Comparison of ENCODE assay signal across 2 mouse cellular contexts in the genomic region with DNA sequence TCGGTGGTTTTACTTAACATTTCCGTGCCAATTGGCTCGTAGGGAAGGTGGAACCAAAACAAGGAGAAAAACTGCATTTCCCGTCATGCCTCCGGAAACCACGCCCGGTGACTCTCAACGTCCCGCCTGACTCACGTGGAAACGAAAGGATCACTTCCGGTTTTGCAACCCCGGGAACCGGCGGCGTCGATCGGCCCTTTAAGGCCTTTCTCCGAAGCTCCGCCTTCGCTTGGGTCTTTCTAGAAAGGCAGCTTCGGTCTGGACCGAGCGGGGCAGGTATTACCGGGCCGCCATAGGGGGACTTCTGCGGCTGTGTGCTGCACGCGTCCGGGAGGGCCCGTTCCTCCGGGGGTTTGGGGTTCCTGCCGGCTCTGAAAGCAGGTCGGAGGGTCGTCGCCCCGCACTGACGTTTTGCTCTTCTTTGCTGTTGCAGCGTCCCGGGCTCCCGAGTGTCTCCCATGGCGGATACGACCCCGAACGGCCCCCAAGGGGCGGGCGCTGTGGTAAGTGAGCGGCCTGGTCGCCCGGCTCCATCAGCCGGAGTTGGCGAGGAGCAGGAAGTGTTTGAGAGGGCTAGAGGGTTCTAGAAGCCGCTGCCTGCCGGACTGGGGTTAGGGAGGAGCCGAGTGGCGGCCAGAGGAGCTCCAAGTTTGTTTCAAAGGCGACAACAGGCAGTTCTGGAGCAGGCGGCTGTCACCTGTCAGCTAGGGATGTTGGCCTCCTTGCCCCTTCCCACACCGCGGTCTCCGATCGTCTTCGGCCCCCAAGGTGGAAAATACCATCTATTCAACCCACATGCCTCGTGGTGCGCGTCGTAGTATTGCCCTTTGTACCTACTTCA.
TF ChIP-seq lines count a peak whose summit lies in the region.

Gene Tmem33, plus strand, starts transcription at position 35 of the 841 bp plus-strand sequence.

TF ChIP-seq in C2C12, 6 proteins besides CTCF, POLR2A, EP300 and RAD21 (continued from another document):
- no peak for TF ChIP-seq FOSL1 (IDR thresholded peaks at IDR 0.05; ENCODE audit: insufficient read depth, low read length, poor library complexity, severe bottlenecking)

TF ChIP-seq in myocyte, 11 proteins besides CTCF, POLR2A, EP300 and RAD21 (continued from another document):
- TF ChIP-seq REST (IDR thresholded peaks at IDR 0.05; ENCODE audit: insufficient read depth, insufficient read length), result no peak
- no peak for TF ChIP-seq POLR2AphosphoS2 (IDR thresholded peaks at IDR 0.05; ENCODE audit: insufficient read length, low read depth)
